Mouse (Mus musculus): ENCODE data around the gene Lgi4. TPM values are rescaled to one million over a fixed set of nuclear protein-coding genes. Genes with fewer than 3 reads are reported as not detected.

The Lgi4 gene
- polyA plus RNA-seq, 1 experiment from 2014 or later: 0.70 TPM

DNA sequence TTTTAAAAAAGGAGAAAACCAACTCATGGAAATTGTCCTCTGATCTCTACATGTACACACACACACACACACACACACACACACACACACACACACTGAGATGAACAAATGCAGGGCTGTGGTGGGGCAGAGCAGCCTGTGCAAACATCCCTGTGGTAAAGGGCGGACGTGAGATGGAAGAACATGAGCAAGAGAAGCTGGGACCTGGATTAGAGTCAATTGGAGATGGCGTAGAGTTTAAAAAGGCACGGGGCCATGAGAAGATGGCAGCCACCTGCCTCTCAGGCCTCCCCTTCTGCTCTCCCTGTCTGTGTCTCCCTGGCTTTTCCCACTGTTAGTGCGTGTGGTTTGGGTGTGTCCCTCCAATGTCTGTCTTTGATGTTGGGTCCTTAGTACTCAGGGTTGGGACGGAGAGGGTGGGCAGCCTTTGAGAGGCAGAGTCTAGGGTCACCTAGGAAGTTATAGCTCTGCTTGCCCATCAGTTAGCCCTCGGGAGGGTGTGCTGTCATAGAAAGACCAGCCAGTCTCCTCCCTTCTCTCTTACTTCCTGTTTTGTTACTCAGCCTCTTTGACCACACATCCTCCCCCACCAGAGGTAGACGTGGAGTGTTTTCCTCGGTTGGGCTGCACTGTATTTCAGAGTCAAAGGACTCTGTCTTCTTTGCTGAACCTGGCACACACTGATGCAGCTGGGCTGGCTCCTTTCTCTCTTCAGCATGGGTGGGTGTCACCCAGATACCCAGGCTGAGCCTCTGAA, 25.6 kb upstream of the Lgi4 start:
- no peaks in the 10 kb centered on the region for H3K27me3 ChIP-seq (replicated peaks; ENCODE audit: control insufficient read depth, insufficient read depth, low read length)
- 47% methylated on average over 9 of the region's 9 CpGs for WGBS
- no peak for ATAC-seq
- no peak overlapping the region for H3K9ac ChIP-seq (ENCODE audit: low read depth, low read length)
- no peak for TF ChIP-seq CTCF (IDR thresholded peaks at IDR 0.05; ENCODE audit: low read depth)
- H3K4me1 ChIP-seq (replicated peaks; ENCODE audit: control insufficient read depth, insufficient read depth, low read length): no peaks in the 10 kb centered on the region
- no peaks in the 10 kb centered on the region for H3K9me3 ChIP-seq (ENCODE audit: control insufficient read depth)
- no peak overlapping the region for H3K27ac ChIP-seq (ENCODE audit: low read depth, low read length)
- no peaks in the 10 kb centered on the region for H3K36me3 ChIP-seq (ENCODE audit: control insufficient read depth, insufficient read depth)
- no peak overlapping the region for H3K4me3 ChIP-seq (ENCODE audit: low read depth, low read length)
- no peak overlapping the region for H3K4me2 ChIP-seq (replicated peaks; ENCODE audit: low read depth)

DNA sequence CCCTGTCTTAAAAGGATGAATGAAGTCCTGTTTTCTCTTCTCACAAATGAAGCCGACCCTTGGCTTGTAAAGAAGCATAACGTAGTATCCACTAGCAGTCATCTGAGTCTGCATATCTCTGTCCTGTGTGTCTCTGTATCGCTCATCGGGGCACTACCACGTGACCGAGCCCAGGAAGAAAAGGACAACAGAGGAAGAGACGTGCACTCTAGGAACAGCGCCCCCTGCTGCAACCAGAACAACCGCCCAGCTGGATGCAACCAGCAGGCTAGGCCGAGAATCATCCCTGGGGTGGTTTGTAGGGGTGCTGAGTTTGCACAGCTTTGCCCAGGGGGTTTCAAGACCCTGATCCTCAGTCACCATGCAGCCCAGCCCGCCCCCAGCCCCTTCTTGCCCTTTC, 24.4 kb upstream of the Lgi4 start:
- peak; percentile 58 for TF ChIP-seq CTCF (IDR thresholded peaks at IDR 0.05; ENCODE audit: low read depth)
- Histone ChIP-seq H3K9me3 (ENCODE audit: control insufficient read depth) (no peaks in the 10 kb centered on the region), H3K9ac (ENCODE audit: low read depth, low read length) (no peak overlapping the region), H3K27me3 (replicated peaks; ENCODE audit: control insufficient read depth, insufficient read depth, low read length) (no peaks in the 10 kb centered on the region), H3K27ac (ENCODE audit: low read depth, low read length) (no peak overlapping the region), H3K4me3 (ENCODE audit: low read depth, low read length) (no peak overlapping the region), H3K4me2 (replicated peaks; ENCODE audit: low read depth) (no peak overlapping the region), H3K4me1 (replicated peaks; ENCODE audit: control insufficient read depth, insufficient read depth, low read length) (no peaks in the 10 kb centered on the region), H3K36me3 (ENCODE audit: control insufficient read depth, insufficient read depth) (no peaks in the 10 kb centered on the region)
- ATAC-seq: 0 out of 2 replicates have a peak, but pooled peaks have one; percentile 31
- 60% methylated on average over 11 of the region's 11 CpGs for WGBS

DNA sequence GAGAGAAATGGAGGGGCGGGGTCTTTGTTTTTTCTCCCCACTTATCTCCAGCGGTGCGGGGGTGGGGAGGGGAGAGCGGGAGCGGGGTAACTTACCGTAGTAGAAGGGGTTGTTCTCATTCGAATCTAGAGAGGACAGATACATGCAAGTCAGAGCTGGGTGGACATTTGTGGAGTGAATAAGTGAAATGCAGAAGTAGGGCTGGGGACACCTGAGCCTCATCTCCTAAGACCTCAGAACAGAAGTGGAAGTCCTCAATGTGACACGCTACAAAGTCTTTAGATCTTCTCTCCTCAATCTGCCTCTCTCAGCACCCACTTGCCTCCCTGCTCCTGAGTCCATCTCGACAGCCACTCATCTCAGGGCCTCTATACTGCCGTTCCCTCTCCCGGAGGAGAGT, 23.9 kb upstream of the Lgi4 start:
- no peak for TF ChIP-seq CTCF (IDR thresholded peaks at IDR 0.05; ENCODE audit: low read depth)
- no peak for ATAC-seq
- H3K27me3 ChIP-seq (replicated peaks; ENCODE audit: control insufficient read depth, insufficient read depth, low read length): no peaks in the 10 kb centered on the region
- no peak overlapping the region for H3K27ac ChIP-seq (ENCODE audit: low read depth, low read length)
- no peak overlapping the region for H3K4me2 ChIP-seq (replicated peaks; ENCODE audit: low read depth)
- no peaks in the 10 kb centered on the region for H3K36me3 ChIP-seq (ENCODE audit: control insufficient read depth, insufficient read depth)
- H3K4me3 ChIP-seq (ENCODE audit: low read depth, low read length): no peak overlapping the region
- no peaks in the 10 kb centered on the region for H3K4me1 ChIP-seq (replicated peaks; ENCODE audit: control insufficient read depth, insufficient read depth, low read length)
- H3K9ac ChIP-seq (ENCODE audit: low read depth, low read length): no peak overlapping the region
- 75% methylated on average over 11 of the region's 11 CpGs for WGBS
- no peaks in the 10 kb centered on the region for H3K9me3 ChIP-seq (ENCODE audit: control insufficient read depth)

DNA sequence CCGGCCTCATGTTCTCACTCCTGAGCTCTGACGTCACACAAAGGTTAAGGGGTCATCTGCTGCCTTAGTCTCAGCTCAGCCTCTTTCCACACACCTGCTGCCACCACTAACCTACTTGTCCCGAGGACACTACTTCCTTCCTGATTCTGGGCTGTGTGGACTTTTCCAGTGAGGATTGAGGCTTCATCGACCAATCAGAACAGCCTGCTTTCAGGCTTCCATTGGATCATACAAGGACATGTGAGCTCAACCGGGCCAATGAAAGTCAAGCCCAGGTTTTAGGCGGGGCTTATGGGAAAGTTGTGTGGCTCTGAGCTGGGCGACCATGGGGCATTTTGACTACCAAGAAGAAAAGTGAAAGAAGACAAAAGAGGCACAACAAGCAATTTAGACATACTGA, 22.2 kb upstream of the Lgi4 start:
- Histone ChIP-seq H3K9me3 (ENCODE audit: control insufficient read depth) (no peaks in the 10 kb centered on the region), H3K4me3 (ENCODE audit: low read depth, low read length) (no peak overlapping the region), H3K4me2 (replicated peaks; ENCODE audit: low read depth) (no peak overlapping the region), H3K27me3 (replicated peaks; ENCODE audit: control insufficient read depth, insufficient read depth, low read length) (peaks cover under 1% of the 10 kb centered on the region; the same call in 1 of the 2 replicates), H3K9ac (ENCODE audit: low read depth, low read length) (no peak overlapping the region), H3K27ac (ENCODE audit: low read depth, low read length) (no peak overlapping the region), H3K36me3 (ENCODE audit: control insufficient read depth, insufficient read depth) (no peaks in the 10 kb centered on the region), H3K4me1 (replicated peaks; ENCODE audit: control insufficient read depth, insufficient read depth, low read length) (no peaks in the 10 kb centered on the region)
- no peak for ATAC-seq
- no peak for TF ChIP-seq CTCF (IDR thresholded peaks at IDR 0.05; ENCODE audit: low read depth)
- 81% methylated on average over 7 of the region's 7 CpGs for WGBS

DNA sequence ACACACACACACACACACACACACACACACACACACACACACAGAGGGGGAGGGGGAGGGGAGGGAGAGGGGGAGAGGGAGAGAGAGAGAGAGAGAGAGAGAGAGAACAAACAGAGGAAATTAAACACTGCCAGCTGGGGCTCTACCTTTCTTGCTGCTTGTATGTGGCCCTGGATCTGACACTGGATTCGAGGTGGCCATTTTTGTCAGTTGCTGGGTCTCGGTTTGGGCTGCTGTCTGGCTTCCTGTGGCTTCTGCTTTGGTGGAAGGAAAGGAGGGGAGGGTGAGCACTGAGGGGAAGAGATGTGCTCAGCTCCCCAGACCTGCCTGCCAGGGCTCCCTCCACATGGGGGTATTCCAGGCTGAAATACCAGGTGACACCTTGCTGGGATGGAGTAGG, 21.5 kb upstream of the Lgi4 start:
- no peak for TF ChIP-seq CTCF (IDR thresholded peaks at IDR 0.05; ENCODE audit: low read depth)

DNA sequence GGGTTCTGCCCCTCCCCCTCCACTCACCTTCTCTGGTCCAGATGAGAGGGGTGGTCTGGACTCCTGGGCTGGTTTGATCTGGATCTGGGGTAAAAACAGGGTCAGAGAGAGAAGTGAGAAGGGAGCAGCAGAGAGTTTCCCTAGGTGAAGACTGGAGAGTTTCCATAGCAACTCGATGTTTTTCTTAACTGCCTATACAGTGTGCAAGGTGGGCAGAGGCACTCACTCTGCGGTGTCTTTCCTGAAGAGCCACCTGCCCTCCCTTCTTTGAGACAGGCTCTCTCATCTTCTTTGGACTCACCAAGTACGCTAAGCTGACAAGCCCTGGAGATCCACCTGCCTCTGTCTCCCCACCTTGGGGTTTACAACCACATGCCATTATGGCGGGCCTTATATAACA, 20.1 kb upstream of the Lgi4 start:
- no peak overlapping the region for H3K9ac ChIP-seq (ENCODE audit: low read depth, low read length)
- H3K4me1 ChIP-seq (replicated peaks; ENCODE audit: control insufficient read depth, insufficient read depth, low read length): no peaks in the 10 kb centered on the region
- H3K4me2 ChIP-seq (replicated peaks; ENCODE audit: low read depth): no peak overlapping the region
- peaks cover 13% of the 10 kb centered on the region for H3K27me3 ChIP-seq (replicated peaks; ENCODE audit: control insufficient read depth, insufficient read depth, low read length)
- no peak overlapping the region for H3K4me3 ChIP-seq (ENCODE audit: low read depth, low read length)
- ATAC-seq: no peak
- TF ChIP-seq CTCF (IDR thresholded peaks at IDR 0.05; ENCODE audit: low read depth): no peak
- H3K9me3 ChIP-seq (ENCODE audit: control insufficient read depth): no peaks in the 10 kb centered on the region
- H3K36me3 ChIP-seq (ENCODE audit: control insufficient read depth, insufficient read depth): no peaks in the 10 kb centered on the region
- WGBS: 86% methylated on average over 4 of the region's 4 CpGs
- H3K27ac ChIP-seq (ENCODE audit: low read depth, low read length): no peak overlapping the region

More for the DNA sequence above, 21.5 kb upstream of the Lgi4 start:
- ATAC-seq: no peak
- Histone ChIP-seq H3K9ac (ENCODE audit: low read depth, low read length) (no peak overlapping the region), H3K4me1 (replicated peaks; ENCODE audit: control insufficient read depth, insufficient read depth, low read length) (no peaks in the 10 kb centered on the region), H3K9me3 (ENCODE audit: control insufficient read depth) (no peaks in the 10 kb centered on the region), H3K4me3 (ENCODE audit: low read depth, low read length) (no peak overlapping the region), H3K27ac (ENCODE audit: low read depth, low read length) (no peak overlapping the region), H3K27me3 (replicated peaks; ENCODE audit: control insufficient read depth, insufficient read depth, low read length) (peaks cover 8% of the 10 kb centered on the region), H3K4me2 (replicated peaks; ENCODE audit: low read depth) (no peak overlapping the region), H3K36me3 (ENCODE audit: control insufficient read depth, insufficient read depth) (no peaks in the 10 kb centered on the region)
- 72% methylated on average over 2 of the region's 2 CpGs for WGBS

Measured in intestine, postnatal 0 days (tissue).